Mouse (Mus musculus) kidney, embryonic 16.5 days (tissue): ENCODE data around the gene Usp53. TPM values are rescaled to one million over a fixed set of nuclear protein-coding genes. Genes with fewer than 3 reads are reported as not detected.

Source experiments
- ATAC-seq: fragments of 200-750 bp; cut with Nextera tagmentation; 2 replicates; pipeline ENCODE4 v1.8.0; 2017; ENCODE audit warnings: moderate TSS enrichment; ENCODE audit not compliant: low FRiP score, low TSS enrichment
- H3K27ac ChIP-seq: fragments of 300-500 bp; sonication (generic); 2 replicates; pipeline ENCODE4 v1.5.1; 2014; ENCODE audit warnings: low read length
- H3K27me3 ChIP-seq: fragments of 300-500 bp; sonication (generic); 2 replicates; pipeline ENCODE4 v1.6.1; 2014; ENCODE audit warnings: low read length, control low read depth, mixed read lengths; ENCODE audit not compliant: insufficient read depth
- H3K36me3 ChIP-seq: fragments of 300-500 bp; sonication (generic); 2 replicates; pipeline ENCODE4 v1.6.1; 2014; ENCODE audit warnings: low read length, control low read depth, mixed read lengths; ENCODE audit not compliant: insufficient read depth
- H3K4me1 ChIP-seq: fragments of 300-500 bp; sonication (generic); 2 replicates; pipeline ENCODE4 v1.6.1; 2014; ENCODE audit warnings: low read length, control low read depth, mixed read lengths; ENCODE audit not compliant: insufficient read depth
- H3K4me2 ChIP-seq: fragments of 300-500 bp; sonication (generic); replicated peaks from 2 replicates; pipeline ENCODE4 v1.6.1; 2014; ENCODE audit warnings: low read depth, low read length
- H3K4me3 ChIP-seq: fragments of 300-500 bp; sonication (generic); 2 replicates; pipeline ENCODE4 v1.5.1; 2014; ENCODE audit warnings: mild to moderate bottlenecking, low read length
- H3K9ac ChIP-seq: fragments of 300-500 bp; sonication (generic); replicated peaks from 2 replicates; pipeline ENCODE4 v1.6.1; 2014; ENCODE audit warnings: low read length
- H3K9me3 ChIP-seq: fragments of 300-500 bp; sonication (generic); 2 replicates; pipeline ENCODE4 v1.6.1; 2016; ENCODE audit warnings: low read length, control low read depth
- WGBS: fragments of 180-500 bp; shearing (Covaris S2); extraction: QIAGEN DNeasy Blood & Tissue Kit; methylation state at CpG from one replicate; pipeline ENCODE4 v1.1.7; 2014; 5-methylcytosine and 5-hydroxymethylcytosine counted together
- polyA plus RNA-seq: library from polyadenylated mRNA; unstranded; fragments of >200 nt; fragmentation: Nextera tagmentation; extraction: Ambion mirVana; gene quantifications from 2 replicates; pipeline ENCODE4 v1.2.1, GENCODE M21; 2015

Gene Usp53
- 10.3 and 14.4 TPM in 2 replicates for polyA plus RNA-seq

GRCm38 (mm10) chr3:122984249-122985182 is at the start of gene Usp53:
TSS of gene Usp53 (minus strand) at chr3:122984510.
- peak; percentile 99 for ATAC-seq
- peaks cover 18% of the 10 kb centered on the region for H3K4me1 ChIP-seq
- no peaks in the 10 kb centered on the region for H3K9me3 ChIP-seq
- H3K36me3 ChIP-seq, result no peaks in the 10 kb centered on the region
- peak within 1 kb of the TSS; percentile 99 for H3K27ac ChIP-seq
- peak within 1 kb of the TSS; percentile 81 for H3K4me3 ChIP-seq
- H3K9ac ChIP-seq, result peak within 1 kb of the TSS; percentile 95
- peak within 1 kb of the TSS; percentile 55 for H3K4me2 ChIP-seq
- no peaks in the 10 kb centered on the region for H3K27me3 ChIP-seq
- WGBS, result under 1% methylated on average over 83 of the region's 94 CpGs

DNA sequence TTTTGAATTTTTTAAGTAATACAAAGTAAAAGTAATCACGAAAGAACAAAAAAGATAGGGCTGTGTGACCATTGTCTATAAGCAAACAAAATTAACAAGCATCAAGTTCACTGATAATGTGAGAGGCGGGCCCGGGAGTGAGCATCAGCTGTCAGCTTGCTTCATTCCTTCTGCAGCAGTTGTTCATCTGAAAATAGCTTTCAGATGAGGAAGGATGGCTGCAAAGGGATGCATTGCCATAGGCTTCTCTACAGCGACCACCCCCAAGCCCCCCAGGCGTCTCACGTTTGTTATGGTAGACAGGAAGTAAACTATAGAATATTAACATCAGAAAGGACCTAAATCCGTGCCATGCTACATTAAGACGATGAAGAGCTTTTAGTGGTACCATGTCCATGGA is 49.5 kb upstream of the Usp53 start:
- no peak for ATAC-seq
- H3K4me3 ChIP-seq, result no peak overlapping the region
- H3K9ac ChIP-seq, result no peak overlapping the region
- H3K4me1 ChIP-seq, result no peaks in the 10 kb centered on the region
- no peak overlapping the region for H3K27ac ChIP-seq
- H3K4me2 ChIP-seq, result no peak overlapping the region
- H3K9me3 ChIP-seq, result no peaks in the 10 kb centered on the region
- no peaks in the 10 kb centered on the region for H3K36me3 ChIP-seq
- 78% methylated on average over 8 of the region's 8 CpGs for WGBS
- no peaks in the 10 kb centered on the region for H3K27me3 ChIP-seq

DNA sequence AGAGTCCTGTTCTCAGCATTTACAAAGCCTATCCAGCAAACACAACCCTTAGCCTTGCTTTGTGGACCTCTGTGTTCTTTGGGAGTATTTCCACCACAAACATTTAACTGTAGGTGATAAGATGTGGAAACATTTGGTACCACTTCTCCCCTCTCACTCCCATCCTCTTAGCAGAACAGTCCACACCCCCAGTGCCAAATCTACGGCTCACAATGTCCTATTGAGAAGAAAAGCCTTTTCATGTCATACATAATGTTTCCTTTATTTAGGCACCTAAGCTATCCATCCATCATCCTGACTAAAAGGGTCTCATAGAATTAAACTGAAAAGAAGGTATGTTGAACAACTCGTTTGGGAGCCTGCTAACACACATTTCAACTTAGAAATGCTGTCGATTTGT is 41.3 kb upstream of the Usp53 start:
- no peak overlapping the region for H3K9ac ChIP-seq
- no peak for ATAC-seq
- 81% methylated on average over 3 of the region's 3 CpGs for WGBS
- no peaks in the 10 kb centered on the region for H3K36me3 ChIP-seq
- H3K27me3 ChIP-seq, result no peaks in the 10 kb centered on the region
- H3K4me3 ChIP-seq, result no peak overlapping the region
- no peak overlapping the region for H3K4me2 ChIP-seq
- no peak overlapping the region for H3K27ac ChIP-seq
- no peaks in the 10 kb centered on the region for H3K4me1 ChIP-seq
- H3K9me3 ChIP-seq, result no peaks in the 10 kb centered on the region

- 83% methylated on average over 9 of the region's 9 CpGs for WGBS
- H3K4me2 ChIP-seq, result no peak overlapping the region
- H3K27me3 ChIP-seq, result no peaks in the 10 kb centered on the region
- no peak overlapping the region for H3K4me3 ChIP-seq
- no peaks in the 10 kb centered on the region for H3K36me3 ChIP-seq
- H3K9ac ChIP-seq, result no peak overlapping the region
- no peak overlapping the region for H3K27ac ChIP-seq
- no peaks in the 10 kb centered on the region for H3K9me3 ChIP-seq
- ATAC-seq, result no peak
- no peaks in the 10 kb centered on the region for H3K4me1 ChIP-seq
These were observed 40.4 kb upstream of the Usp53 start for GRCm38 (mm10) chr3:123024496-123025234.

DNA sequence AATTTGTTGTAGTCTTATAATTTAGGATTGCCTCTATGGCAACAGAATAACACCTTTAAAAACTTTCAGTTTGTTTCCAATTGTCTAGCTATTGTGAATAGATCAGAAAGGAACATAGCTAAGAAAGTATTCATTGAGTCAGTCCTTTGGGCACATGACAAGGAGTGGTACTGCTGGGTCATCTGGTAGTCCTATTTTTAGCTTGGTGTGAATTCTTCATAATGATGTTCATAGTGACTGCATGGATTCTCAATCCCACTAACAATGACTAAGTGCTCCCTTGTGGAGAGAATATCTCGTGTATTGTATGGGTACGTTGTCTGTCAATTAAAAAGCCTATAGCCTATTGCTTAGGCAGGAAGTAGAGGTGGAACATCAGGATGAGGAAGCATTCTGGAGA is 34.5 kb upstream of the Usp53 start:
- no peaks in the 10 kb centered on the region for H3K9me3 ChIP-seq
- 84% methylated on average over 2 of the region's 2 CpGs for WGBS
- H3K4me1 ChIP-seq, result no peaks in the 10 kb centered on the region
- H3K27ac ChIP-seq, result no peak overlapping the region
- no peak overlapping the region for H3K9ac ChIP-seq
- no peaks in the 10 kb centered on the region for H3K27me3 ChIP-seq
- H3K4me3 ChIP-seq, result no peak overlapping the region
- H3K36me3 ChIP-seq, result no peaks in the 10 kb centered on the region
- ATAC-seq, result no peak
- H3K4me2 ChIP-seq, result no peak overlapping the region

DNA sequence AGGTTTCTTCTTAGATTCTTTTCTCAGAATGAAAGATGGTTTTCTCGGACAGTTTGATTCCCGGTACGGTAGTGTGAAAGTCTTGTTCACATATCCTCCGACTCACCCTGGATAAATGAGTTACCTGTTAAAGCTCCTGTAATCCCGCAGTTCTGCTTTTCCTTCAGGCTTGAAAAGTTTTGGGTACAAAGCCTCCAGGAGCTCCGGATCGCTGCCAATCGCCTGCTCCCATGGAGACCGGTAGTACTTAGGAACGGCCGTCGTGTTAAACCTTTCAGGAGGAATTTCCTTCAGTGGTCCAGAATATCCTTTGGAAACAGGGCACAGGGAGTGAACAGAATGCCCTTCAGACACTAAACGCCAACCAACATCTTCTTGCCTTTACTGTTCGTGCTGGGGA is 29.2 kb upstream of the Usp53 start:
- Histone ChIP-seq H3K27ac (no peak overlapping the region), H3K27me3 (no peaks in the 10 kb centered on the region), H3K9ac (no peak overlapping the region), H3K4me3 (no peak overlapping the region), H3K9me3 (no peaks in the 10 kb centered on the region), H3K36me3 (no peaks in the 10 kb centered on the region), H3K4me2 (no peak overlapping the region), H3K4me1 (no peaks in the 10 kb centered on the region)
- no peak for ATAC-seq
- 77% methylated on average over 14 of the region's 14 CpGs for WGBS

- ATAC-seq, result no peak
- H3K4me3 ChIP-seq, result no peak overlapping the region
- no peak overlapping the region for H3K4me2 ChIP-seq
- H3K9me3 ChIP-seq, result no peaks in the 10 kb centered on the region
- WGBS, result 47% methylated on average over 6 of the region's 6 CpGs
- H3K36me3 ChIP-seq, result no peaks in the 10 kb centered on the region
- no peak overlapping the region for H3K27ac ChIP-seq
- H3K27me3 ChIP-seq, result no peaks in the 10 kb centered on the region
- no peaks in the 10 kb centered on the region for H3K4me1 ChIP-seq
- no peak overlapping the region for H3K9ac ChIP-seq
These were observed 25.1 kb upstream of the Usp53 start for GRCm38 (mm10) chr3:123009417-123009816.

- ATAC-seq, result no peak
- Histone ChIP-seq H3K4me1 (no peaks in the 10 kb centered on the region), H3K4me2 (no peak overlapping the region), H3K9ac (no peak overlapping the region), H3K36me3 (no peaks in the 10 kb centered on the region), H3K9me3 (no peaks in the 10 kb centered on the region), H3K27ac (no peak overlapping the region), H3K4me3 (no peak overlapping the region), H3K27me3 (no peaks in the 10 kb centered on the region)
- 75% methylated on average over 10 of the region's 10 CpGs for WGBS
These were observed 23.1 kb upstream of the Usp53 start for GRCm38 (mm10) chr3:123007386-123007785.

GRCm38 (mm10) chr3:123001053-123001452 is 16.7 kb upstream of the Usp53 start:
- no peak overlapping the region for H3K27ac ChIP-seq
- no peaks in the 10 kb centered on the region for H3K36me3 ChIP-seq
- WGBS, result 67% methylated on average over 3 of the region's 3 CpGs
- ATAC-seq, result no peak
- H3K27me3 ChIP-seq, result no peaks in the 10 kb centered on the region
- no peaks in the 10 kb centered on the region for H3K4me1 ChIP-seq
- no peak overlapping the region for H3K4me3 ChIP-seq
- no peak overlapping the region for H3K4me2 ChIP-seq
- no peak overlapping the region for H3K9ac ChIP-seq
- H3K9me3 ChIP-seq, result no peaks in the 10 kb centered on the region

DNA sequence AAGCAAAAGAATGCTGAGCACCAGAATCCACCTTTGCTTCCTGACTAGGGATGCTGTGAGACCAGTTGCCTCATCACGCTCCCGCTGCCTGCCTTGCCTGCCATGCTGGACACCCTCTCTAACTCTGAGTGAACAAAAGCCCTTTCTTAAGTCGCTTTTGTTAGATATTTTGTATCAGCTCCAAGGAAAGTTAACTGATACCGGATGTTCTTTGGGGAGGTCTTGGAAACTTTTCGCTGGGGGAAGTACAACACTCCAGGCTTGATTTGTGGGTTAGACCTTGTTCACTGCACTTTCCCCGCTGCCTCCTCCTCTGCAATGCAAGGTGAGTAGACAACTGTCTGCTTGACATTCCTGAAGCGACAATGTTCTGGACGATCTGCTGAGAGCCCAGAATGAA is 14.2 kb upstream of the Usp53 start:
- no peaks in the 10 kb centered on the region for H3K27me3 ChIP-seq
- H3K4me3 ChIP-seq, result no peak overlapping the region
- H3K4me1 ChIP-seq, result no peaks in the 10 kb centered on the region
- peaks cover 7% of the 10 kb centered on the region; the same call in 1 of the 2 replicates for H3K9me3 ChIP-seq
- no peak overlapping the region for H3K27ac ChIP-seq
- 59% methylated on average over 8 of the region's 8 CpGs for WGBS
- no peak for ATAC-seq
- H3K9ac ChIP-seq, result no peak overlapping the region
- no peak overlapping the region for H3K4me2 ChIP-seq
- H3K36me3 ChIP-seq, result no peaks in the 10 kb centered on the region
